Mouse (Mus musculus) G1E-ER4 (cell line): ENCODE results near the gene Med21. TPM values are rescaled to one million over a fixed set of nuclear protein-coding genes. Genes with fewer than 3 reads are reported as not detected.

Source experiments
- GATA1 ChIP-seq: IDR thresholded peaks from one replicate; pipeline ENCODE4 v1.8.0; 2012; ENCODE audit warnings: low read length, inconsistent platforms
- polyA plus RNA-seq: library from polyadenylated mRNA; stranded (reverse); fragments of >175 nt; gene quantifications from 2 replicates; pipeline ENCODE4 v1.2.3, GENCODE M21; 2012

The Med21 gene
- polyA plus RNA-seq, 1 experiment: 4.5 TPM

DNA sequence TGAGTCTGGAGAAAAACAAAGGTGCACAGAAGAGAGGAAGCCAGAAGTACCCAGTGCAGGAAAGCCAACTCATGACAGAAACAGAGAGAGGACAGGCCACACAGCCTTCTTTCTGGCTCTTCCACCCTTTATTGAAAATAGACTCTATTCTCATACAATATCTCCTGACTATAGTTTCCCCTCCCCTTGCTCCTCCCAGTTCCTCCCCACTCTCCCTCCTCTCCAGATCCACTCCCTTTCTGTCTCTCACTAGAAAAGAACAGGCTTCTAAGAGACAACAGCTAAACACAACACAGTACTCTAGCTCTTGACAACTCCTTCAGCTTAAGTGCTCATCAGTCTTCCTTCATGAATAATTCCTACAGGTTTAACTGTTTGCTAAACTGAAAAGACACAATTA lies 26.3 kb downstream of the Med21 start:
- TF ChIP-seq GATA1: no peak

DNA sequence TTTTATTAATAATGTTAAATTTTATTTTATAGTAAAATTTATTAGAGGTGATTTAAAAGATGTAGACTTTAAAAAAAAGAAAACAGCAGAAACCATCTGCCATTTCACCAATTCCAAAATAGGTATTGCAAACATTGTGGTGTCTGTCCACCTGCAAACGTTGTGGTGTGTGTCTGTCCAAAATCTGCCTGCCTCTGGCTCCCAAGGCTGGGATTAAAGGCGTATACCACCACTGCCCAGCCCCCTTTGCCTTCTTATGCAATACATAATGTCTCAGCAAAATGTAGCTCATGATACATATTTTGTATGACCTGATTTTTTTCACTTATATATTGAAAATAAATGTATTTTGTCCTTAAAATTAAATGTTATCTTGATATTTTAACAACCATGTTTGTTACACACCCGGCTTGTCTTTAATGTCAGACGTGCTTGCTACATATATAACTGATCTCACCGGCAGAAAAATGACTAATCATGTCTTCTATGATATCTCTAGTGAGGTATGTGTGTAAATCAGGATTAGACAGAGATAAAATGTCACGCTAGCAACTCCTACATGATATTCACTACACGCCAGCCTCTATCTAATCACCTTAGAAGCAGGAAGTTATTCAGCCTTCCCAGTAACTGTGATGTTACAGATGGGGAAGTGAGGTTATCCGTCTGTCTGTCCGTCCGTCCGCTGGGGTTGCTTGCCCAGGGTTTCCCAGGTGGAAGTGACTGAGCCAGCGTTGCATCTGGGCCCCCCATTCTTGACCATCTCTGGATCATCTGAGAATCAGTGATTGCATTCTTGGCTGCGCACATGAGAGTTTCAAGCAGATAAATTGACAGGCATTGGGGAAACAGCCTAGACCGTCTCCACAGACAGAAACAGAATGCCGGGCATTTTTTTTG lies 28.9 kb downstream of the Med21 start:
- TF ChIP-seq GATA1: peak; percentile 66

DNA sequence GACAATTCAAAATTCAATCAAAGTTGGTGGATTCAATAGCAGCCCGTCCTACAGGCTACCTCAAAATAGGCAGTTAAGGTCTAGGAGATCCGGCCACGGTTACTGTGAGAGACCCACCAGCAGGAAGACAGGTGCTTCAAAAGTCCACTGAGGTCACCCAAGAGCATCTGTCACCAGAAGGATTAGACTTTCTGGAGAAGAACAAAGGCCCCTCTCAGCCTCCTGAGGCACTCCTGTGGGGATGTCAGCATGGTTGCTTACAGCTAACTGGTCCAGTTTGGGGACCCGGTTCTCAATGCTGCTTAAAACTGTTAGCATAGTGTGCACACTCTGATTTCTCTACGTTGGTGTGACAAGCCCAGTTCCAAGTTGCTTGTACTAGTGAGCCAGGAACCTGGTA lies 29.8 kb downstream of the Med21 start:
- no peak for TF ChIP-seq GATA1

DNA sequence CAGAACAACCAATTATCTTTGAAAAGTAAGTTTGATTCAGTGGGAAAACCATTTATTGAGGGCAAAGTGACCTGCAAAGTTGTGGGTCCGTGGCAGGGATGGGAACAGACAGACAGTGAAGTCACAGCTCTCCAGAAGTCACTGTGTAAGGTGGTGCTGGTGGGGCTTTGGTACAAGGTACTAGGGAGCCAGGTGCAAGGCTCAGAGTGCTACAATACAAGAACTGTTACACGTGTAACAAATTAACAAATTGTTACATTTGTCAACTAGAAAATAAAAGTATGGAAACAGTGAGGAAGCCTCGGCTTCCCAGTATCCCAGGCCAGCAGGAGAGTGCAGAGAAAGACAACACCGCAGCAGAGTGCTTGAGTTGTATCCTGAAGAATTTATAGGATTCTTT lies 31.3 kb downstream of the Med21 start:
- no peak for TF ChIP-seq GATA1

DNA sequence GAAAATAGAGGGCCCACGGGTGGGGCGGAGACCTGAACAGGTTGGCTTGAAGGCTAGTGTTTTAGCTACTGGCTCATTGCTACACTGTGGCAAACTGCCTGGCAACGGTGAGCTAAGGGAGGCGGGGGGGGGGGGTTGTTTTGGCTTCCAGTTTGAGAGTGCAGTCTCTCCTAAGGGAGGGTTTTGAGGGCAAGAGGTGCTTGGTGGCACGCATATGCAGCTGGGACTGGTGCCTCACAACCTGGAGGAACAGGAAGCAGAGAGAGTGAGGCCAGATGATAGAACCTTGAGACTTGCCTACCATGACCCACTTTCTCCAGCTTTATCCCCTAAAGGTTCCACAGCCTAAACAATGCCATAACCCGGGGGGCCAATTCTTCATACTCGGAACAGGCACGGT lies 32.1 kb downstream of the Med21 start:
- TF ChIP-seq GATA1: no peak

DNA sequence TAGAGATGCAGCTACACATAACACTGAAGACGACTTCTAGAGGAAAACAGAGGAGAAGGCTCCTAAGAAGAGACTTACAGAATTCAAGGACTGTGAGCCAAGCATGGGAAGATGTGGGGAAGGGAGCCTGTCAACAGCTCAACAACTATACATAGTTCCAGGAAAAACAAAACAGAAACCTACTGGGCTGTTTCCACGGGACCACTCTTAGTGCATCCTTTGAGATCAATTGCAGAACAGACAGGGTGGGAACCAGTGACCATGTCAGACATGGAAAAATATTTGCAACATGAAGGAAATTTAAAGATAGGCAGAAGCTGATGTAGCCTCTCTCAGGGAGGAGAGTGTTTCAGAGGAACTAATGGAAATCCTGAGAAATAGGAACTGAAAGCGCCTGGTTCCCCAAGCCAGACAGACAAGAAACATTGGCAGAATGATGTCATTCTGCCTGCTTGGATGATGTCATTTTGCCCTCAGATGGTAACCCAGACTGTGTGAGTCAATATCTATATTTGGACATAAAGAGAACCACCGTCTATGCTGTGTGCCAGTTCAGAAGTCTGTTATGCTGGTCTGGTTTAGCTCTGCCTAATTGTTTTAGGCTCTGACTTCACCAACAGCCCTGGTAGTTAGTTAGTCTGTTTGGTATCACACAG lies 32.7 kb downstream of the Med21 start:
- no peak for TF ChIP-seq GATA1

DNA sequence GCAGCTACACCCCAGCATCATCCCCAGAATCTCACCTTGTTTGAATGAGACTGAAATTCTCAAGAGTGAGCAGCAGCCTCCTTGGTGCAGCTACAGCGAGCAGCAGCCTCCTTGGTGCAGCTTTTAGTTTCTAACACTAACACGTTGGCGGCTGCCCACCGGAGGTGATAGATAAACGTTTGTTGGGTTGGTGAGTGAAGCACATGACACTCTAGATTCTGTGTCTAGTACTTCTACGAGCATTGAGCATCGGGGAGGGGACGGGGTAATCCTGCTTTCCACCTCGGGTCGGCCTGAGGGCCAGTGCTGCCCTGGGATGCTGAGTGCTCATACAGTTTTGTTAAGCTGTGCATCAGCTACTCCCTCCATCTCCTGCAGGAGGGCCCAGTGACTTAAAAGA lies 34.6 kb downstream of the Med21 start:
- TF ChIP-seq GATA1: no peak

DNA sequence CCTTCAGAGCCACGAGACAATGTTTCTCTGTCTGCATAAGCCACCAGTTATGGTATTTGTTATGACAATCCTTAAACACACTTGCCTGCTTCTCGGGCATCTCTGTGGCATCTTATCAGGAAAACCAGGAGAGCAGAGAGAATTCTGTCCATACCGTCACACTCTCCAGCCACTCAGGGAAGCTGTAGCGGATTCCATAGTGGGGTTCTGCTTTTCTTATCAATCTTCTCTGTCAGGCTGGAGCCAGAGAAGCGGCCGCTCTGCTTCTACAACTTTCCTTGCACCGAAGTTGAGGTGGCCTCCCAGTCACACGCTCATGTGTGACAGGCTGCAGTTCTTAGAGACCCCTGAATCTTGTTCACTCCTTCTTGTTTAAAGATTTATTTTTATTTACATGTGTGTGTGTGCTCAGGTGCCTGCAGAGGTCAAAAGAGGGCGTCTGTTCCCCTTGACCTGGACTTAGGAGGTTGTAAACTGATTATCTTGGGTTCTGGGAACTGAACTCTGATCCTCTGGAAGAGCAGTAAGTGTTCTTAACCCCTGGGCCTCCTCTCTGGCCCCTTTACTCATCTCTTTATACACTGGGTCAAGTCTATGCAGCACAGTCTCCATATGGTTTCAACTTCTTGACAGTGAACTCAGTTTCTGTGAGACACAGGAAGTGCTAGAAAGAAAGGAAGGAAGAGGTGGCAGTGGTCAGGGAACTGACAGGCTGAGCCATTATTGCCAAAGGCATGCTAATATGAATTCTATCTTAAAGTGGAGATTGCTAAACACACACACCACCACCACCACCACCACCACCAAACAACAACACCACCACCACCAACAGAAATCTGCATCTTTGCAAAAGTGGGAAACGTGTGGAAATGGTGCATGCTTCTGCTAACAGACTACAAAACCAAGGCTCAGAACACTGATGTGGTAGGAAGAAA lies 36.1 kb downstream of the Med21 start:
- no peak for TF ChIP-seq GATA1

DNA sequence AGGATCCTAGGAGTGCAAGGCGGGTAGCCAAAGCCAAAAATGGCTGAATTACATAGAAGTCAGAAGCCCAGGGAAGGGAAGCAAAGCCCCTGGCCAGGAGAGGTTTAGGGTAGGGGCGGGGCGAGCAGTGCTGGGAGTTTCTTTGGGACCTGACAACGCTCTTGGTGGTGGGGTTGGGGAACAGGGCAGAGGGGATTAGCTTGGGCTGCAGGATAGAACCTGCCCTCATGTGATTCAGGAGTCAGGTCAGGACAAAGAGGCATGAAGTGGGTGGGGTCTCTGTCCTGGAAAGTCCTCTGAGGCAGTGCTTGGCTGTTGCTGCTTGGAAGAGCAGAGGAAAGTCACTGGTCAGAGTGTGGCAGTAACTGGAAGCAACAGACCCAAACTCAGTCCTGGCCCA lies 41.5 kb downstream of the Med21 start:
- no peak for TF ChIP-seq GATA1

DNA sequence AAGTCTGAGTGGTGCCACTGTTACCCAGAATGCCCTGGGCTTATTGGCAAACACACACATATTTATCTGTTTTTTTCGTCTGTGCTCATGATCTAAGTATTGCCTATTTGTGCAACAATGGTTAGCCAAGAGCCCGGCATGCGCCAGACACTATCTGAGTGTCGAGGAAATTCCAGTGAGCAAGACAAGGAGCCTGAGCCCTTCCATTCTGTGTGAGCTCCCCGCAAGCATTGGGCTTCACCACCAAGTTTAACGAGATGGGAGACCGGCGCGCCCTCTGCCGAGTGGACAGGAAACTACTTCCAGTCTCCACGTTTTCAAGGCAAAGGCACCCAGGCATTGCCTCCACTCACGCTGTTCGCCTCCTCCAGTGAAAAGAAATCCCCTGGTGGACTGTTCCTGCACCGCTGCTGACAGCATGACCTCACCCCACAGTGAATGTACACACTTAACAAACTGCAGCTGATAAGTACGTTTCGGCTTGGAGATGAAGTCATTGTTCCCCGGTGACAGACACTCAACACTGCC lies 43.5 kb downstream of the Med21 start:
- TF ChIP-seq GATA1: no peak

DNA sequence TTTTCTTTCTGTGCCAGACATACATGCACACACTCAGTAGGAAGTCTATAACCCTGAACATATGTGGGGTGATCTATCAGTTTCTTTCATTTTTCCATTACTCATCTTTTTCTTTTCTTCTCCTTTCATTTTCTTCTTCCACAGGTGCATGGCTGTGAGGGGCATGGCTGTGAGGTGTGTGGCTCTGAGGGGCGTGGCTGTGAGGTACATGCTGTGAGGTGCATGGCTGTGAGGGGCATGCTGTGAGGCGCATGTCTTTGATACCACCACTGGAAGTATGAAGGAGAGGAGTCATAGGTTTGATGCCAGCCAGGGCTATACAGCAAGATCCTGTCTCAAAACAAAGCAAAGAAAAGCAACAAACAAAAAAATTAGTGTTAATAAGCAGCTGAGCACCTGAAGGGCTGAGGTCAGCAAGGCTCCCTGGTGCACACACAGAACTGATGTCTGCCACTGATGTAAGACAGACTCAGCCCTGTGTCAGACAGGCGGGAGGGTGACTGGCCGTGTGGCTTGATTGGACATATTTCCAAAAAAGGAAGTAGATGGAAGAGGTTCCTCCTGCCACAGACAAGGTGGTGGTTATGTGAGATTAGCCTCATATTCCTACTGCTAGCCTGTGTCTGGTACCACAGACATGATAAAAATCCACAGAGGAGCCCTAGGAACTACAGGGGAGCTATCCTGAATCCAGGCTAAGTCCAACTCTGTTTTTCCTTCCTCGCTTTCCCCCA lies 44.3 kb downstream of the Med21 start:
- TF ChIP-seq GATA1: no peak

DNA sequence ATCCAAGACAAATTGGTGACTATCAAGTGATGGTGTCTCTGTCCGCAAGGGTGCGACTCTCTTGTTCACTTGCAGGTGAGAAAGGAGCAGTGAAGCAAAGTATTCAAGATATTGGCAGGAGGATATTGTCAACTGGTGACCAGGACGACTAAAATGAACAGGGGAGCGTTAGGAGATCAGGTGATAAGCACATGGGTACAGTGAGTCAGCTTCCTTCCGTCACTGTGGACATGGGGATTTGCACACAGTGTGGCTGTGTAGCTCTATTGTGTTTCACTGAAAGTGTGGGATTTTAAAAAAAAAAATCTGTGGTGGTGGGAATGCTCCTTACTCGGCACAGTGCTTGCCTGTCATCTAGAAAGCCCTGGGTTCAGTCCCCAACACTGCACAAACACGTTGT lies 45.7 kb downstream of the Med21 start:
- TF ChIP-seq GATA1: no peak

DNA sequence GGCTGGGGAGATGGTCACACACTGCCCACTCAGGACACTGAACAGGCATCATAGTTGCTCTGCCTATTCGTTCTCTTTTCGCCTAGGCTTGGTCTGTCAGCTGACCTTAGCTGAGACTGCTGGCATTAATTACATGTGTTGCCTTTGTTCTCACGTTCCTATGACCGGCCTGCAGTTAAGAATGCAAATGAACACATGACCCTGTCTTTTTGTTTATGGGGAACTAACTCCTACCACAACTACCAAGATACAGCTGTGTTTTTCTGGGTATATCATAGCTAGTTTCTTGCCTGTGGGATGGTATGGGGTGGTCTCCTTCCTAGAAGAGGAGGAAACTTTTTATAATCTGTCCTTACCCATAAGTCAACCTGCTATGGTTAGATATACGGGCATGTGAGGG lies 46.5 kb downstream of the Med21 start:
- no peak for TF ChIP-seq GATA1

DNA sequence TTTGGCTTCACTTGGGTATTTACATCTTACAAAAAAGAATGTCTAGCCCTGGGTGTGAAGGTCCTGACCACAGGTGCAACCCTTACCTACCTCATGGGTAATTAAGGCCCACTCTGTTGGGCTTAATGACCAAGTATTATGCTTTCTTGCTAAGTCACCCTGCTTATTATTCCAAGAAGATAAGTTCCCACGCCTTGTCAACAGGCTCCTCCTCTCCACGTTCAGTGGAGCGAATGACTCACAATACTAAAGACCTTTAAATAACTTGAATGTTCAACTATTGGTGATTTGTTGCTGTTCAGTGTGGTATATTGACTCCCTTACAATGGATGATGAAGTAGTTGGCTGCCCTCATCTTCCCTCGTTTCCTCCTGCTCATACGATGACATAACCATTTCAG lies 55.4 kb downstream of the Med21 start:
- no peak for TF ChIP-seq GATA1

DNA sequence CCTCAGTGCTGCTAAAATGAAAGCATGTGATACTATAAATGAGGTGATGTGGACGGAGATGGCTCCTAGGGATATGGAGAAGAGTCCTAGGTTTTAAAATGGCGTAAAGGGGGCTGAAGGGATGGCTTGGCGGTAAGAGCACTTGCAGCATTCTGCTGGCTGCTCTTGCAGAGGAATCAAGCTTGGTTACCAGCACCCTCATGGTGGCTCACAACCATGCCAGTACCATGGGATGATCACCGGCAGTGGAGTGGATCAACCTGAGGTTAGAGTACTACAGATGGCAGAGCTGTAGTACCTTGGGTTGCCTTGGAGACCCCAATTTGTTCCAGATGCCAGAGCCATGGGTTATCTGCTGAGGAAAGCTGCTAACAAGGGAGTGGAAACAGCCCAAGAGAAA lies 56.0 kb downstream of the Med21 start:
- TF ChIP-seq GATA1: no peak

Other genes with a start within 250 kb of the Med21 start
- gene Itpr2, start 140.3 kb upstream of the Med21 start, polyA plus RNA-seq: 1.9 and 2.7 TPM in 2 replicates
- 74.7 and 97.5 TPM in 2 replicates for gene Fgfr1op2, start 65.3 kb upstream of the Med21 start, polyA plus RNA-seq
- 27.0 and 38.2 TPM in 2 replicates for gene Ints13, start 64.7 kb upstream of the Med21 start, polyA plus RNA-seq
- 29.1 and 30.1 TPM in 2 replicates for gene Tm7sf3, start 277 bp downstream of the Med21 start, polyA plus RNA-seq
- gene Stk38l, start 82.4 kb downstream of the Med21 start, polyA plus RNA-seq: 0.66 TPM in 2 replicates
- not detected in 2 replicates for gene Arntl2, start 153.5 kb downstream of the Med21 start, polyA plus RNA-seq
- gene Smco2, start 207.6 kb downstream of the Med21 start, polyA plus RNA-seq: 0.31 TPM in 1 of 2 replicates, not detected in the other
- 1.1 and 1.3 TPM in 2 replicates for gene Ppfibp1, start 245.9 kb downstream of the Med21 start, polyA plus RNA-seq